Mouse (Mus musculus) megakaryocyte, embryonic 14.5 days (primary cell): ENCODE results near the gene Yars.

ENCODE experiments used
- FLI1 ChIP-seq: IDR thresholded peaks from 2 replicates; pipeline ENCODE4 v1.6.1; 2012; ENCODE audit warnings: low read length, inconsistent platforms, mixed read lengths
- GATA1 ChIP-seq: IDR thresholded peaks from 3 replicates; pipeline ENCODE4 v1.6.1; 2012; ENCODE audit warnings: mixed read lengths, low read length, inconsistent platforms, borderline replicate concordance

- TF ChIP-seq FLI1 = no peak
- TF ChIP-seq GATA1 = no peak
Observed at GRCm38 (mm10) chr4:129157541-129157940, 32.0 kb upstream of the Yars start.
